Mouse (Mus musculus) liver, embryonic 12.5 days (tissue): ENCODE data around the gene Ppara. TPM values are rescaled to one million over a fixed set of nuclear protein-coding genes. Genes with fewer than 3 reads are reported as not detected.
A peak's percentile ranks its signal among the peaks of the same experiment; 100 is the strongest.

ENCODE experiments used
- ATAC-seq: fragments of 200-750 bp; cut with Nextera tagmentation; 2 replicates; pipeline ENCODE4 v1.8.0; 2017; ENCODE audit warnings: moderate number of reproducible peaks, mild to moderate bottlenecking, moderate library complexity
- H3K27ac ChIP-seq: fragments of 300-500 bp; sonication (generic); 2 replicates; pipeline ENCODE4 v1.5.1; 2016; ENCODE audit warnings: mild to moderate bottlenecking
- H3K27me3 ChIP-seq: fragments of 300-500 bp; sonication (generic); replicated peaks from 2 replicates; pipeline ENCODE4 v1.6.1; 2016; ENCODE audit warnings: mild to moderate bottlenecking, moderate library complexity
- H3K36me3 ChIP-seq: fragments of 300-500 bp; sonication (generic); 2 replicates; pipeline ENCODE4 v1.6.1; 2016; ENCODE audit warnings: mild to moderate bottlenecking, moderate library complexity
- H3K4me1 ChIP-seq: fragments of 300-500 bp; sonication (generic); 2 replicates; pipeline ENCODE4 v1.6.1; 2016
- H3K4me2 ChIP-seq: fragments of 300-500 bp; sonication (generic); 2 replicates; pipeline ENCODE4 v1.6.1; 2016; ENCODE audit warnings: mild to moderate bottlenecking, moderate library complexity
- H3K4me3 ChIP-seq: fragments of 300-500 bp; sonication (generic); 2 replicates; pipeline ENCODE4 v1.5.1; 2016; ENCODE audit warnings: mild to moderate bottlenecking, moderate library complexity
- H3K9ac ChIP-seq: fragments of 300-500 bp; sonication (generic); 2 replicates; pipeline ENCODE4 v1.6.1; 2016; ENCODE audit warnings: mild to moderate bottlenecking, moderate library complexity
- H3K9me3 ChIP-seq: fragments of 300-500 bp; sonication (generic); replicated peaks from 2 replicates; pipeline ENCODE4 v1.6.1; 2016; ENCODE audit warnings: mild to moderate bottlenecking, moderate library complexity
- WGBS: fragments of 180-500 bp; shearing (Covaris S2); methylation state at CpG from one replicate; pipeline ENCODE4 v1.1.7; 2016; ENCODE audit not compliant: insufficient replicate concordance; 5-methylcytosine and 5-hydroxymethylcytosine counted together
- microRNA counts: library from miRNA; unstranded; fragments of <30 nt; microRNA quantifications from one replicate; lab custom pipeline; 2017
- microRNA-seq: library from miRNA; unstranded; fragments of <30 nt; microRNA quantifications from one replicate; pipeline ENCODE4, GENCODE M21; 2017
- polyA plus RNA-seq: library from polyadenylated mRNA; unstranded; fragments of >200 nt; fragmentation: Nextera tagmentation; extraction: Ambion mirVana; gene quantifications from 2 replicates; pipeline ENCODE4 v1.2.1, GENCODE M21; 2016

Ppara gene
- polyA plus RNA-seq, 1 experiment from 2014 or later: 5.7 TPM

DNA sequence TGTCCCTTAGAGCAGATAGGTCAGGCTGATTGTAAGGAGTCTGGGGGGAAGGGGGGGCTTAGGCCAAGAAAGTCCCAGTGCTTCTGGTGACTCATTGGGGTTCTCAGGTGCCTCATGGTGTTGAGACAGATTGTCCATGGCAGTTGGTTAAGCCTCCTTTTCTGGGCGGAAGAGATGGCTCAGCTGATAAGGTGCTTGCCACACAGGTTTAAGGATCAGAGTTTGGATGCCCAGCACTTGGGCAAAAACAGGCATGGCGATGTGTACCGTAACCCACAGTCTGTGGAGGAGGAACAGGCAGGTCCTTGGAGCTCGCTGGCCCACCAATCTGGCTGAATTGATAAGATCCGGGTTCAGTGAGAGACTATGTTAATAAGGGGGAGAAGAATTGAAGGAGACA, 102.1 kb downstream of the Ppara start:
- Histone ChIP-seq H3K4me1 (peaks cover 30% of the 10 kb centered on the region), H3K27ac (no peak overlapping the region), H3K9me3 (no peaks in the 10 kb centered on the region), H3K9ac (no peak overlapping the region), H3K4me2 (no peak overlapping the region), H3K4me3 (no peak overlapping the region), H3K27me3 (no peaks in the 10 kb centered on the region), H3K36me3 (0 out of 2 replicates have a peak, but pooled peaks cover 4% of the 10 kb centered on the region)
- WGBS: 69% methylated on average over 5 of the region's 5 CpGs
- no peak for ATAC-seq

DNA sequence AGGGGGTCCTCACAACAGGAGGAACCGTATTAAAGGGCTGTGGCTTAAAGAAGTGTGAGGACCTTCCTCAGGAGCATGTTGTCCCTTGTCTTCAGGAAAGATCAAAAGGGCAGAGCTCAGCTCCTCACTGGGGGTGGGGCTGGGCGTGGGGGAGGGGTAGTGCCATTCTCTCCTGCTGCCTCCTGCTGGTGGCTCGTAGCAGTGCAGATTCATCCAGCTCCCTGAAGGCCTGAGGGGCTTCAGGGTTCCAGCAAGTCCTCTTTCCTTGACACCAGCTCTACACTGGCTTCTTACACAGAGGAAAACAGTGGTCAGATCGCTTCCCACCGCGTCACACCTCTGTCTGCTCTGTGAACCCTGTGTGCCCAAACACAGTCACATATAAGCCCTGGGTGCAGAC, 106.2 kb downstream of the Ppara start:
- Histone ChIP-seq H3K27me3 (no peaks in the 10 kb centered on the region), H3K4me3 (no peak overlapping the region), H3K9me3 (no peaks in the 10 kb centered on the region), H3K4me2 (no peak overlapping the region), H3K9ac (no peak overlapping the region), H3K4me1 (peaks cover 18% of the 10 kb centered on the region), H3K27ac (no peak overlapping the region), H3K36me3 (0 out of 2 replicates have a peak, but pooled peaks cover 8% of the 10 kb centered on the region)
- WGBS: 37% methylated on average over 6 of the region's 6 CpGs
- ATAC-seq: no peak; the same call in 1 of the 2 replicates

DNA sequence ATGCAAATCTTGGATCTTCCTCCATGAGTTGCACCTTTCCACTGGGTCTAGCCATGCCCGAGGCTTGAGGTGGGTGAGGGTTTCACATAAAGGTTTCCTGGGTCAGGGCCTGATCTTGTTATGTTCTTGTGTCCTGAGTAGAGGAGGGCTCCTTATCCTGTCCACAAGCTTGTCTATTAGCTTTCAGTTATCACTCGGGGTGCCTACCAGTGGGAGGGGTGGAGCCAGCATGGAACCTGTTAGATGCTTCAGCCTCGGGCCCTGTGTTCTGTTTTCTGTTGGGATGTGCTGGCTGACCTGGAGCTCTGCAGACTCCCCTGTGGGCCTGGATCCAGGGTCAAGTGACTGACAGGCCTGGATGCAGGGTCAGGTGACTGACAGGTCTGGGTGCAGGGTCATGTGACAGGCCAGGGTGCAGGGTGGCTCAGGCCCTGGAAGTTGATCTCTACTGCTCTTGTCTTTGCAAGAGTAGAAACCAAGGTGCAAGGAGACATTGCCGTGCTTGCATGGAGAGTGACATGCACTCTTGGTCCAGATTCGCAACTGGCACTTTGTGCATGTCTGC, 107.1 kb downstream of the Ppara start:
- no peak overlapping the region for H3K9ac ChIP-seq
- H3K4me3 ChIP-seq: no peak overlapping the region
- H3K4me2 ChIP-seq: no peak overlapping the region
- ATAC-seq: peak; percentile 53
- no peaks in the 10 kb centered on the region for H3K9me3 ChIP-seq
- no peaks in the 10 kb centered on the region for H3K27me3 ChIP-seq
- WGBS: 59% methylated on average over 5 of the region's 5 CpGs
- no peak overlapping the region for H3K27ac ChIP-seq
- H3K4me1 ChIP-seq: peaks cover 18% of the 10 kb centered on the region
- H3K36me3 ChIP-seq: 0 out of 2 replicates have a peak, but pooled peaks cover 8% of the 10 kb centered on the region

- Histone ChIP-seq H3K9me3 (no peaks in the 10 kb centered on the region), H3K9ac (no peak overlapping the region), H3K36me3 (0 out of 2 replicates have a peak, but pooled peaks cover 8% of the 10 kb centered on the region), H3K27ac (no peak overlapping the region), H3K4me1 (peaks cover 18% of the 10 kb centered on the region), H3K4me3 (no peak overlapping the region), H3K27me3 (no peaks in the 10 kb centered on the region), H3K4me2 (no peak overlapping the region)
- no peak for ATAC-seq
Measured at GRCm38 (mm10) chr15:85845071-85845470, 110.3 kb downstream of the Ppara start.

DNA sequence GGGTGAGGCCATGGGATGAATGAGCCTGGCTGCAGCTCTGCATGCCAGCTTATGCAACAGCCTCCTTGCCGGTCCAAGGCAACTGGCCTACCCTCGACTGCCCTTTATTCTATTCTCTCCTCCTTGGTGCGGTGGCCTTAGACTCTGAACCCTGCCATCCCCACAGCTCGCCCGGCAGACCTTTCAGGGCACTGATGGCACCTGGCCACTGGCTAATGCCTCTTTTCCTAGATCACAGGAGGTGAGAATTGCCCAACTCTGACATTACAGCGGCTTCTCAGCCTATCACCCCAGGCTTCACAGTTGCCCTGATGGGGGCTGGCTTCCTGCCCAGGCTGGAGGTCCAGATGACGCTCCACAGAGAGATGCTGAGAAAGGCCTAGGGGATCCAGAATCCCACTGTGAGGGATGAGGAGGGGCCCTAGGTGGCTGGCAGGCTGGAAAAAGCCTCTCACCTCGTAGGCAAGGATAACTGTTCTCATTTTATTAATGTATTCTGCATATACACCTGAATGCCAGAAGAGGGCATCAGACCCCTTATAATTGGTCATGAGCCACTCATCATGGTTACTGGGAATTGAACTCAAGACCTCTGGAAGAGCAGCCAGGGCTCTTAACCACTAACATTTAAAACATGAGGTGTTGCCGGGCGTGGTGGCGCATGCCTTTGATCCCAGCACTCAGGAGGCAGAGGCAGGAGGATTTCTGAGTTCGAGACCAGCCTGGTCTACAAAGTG, 117.0 kb downstream of the Ppara start:
- H3K9ac ChIP-seq: no peak overlapping the region
- 66% methylated on average over 12 of the region's 12 CpGs for WGBS
- H3K36me3 ChIP-seq: 0 out of 2 replicates have a peak, but pooled peaks cover 4% of the 10 kb centered on the region
- H3K27me3 ChIP-seq: no peaks in the 10 kb centered on the region
- no peaks in the 10 kb centered on the region for H3K4me1 ChIP-seq
- no peak overlapping the region for H3K27ac ChIP-seq
- no peaks in the 10 kb centered on the region for H3K9me3 ChIP-seq
- no peak overlapping the region for H3K4me2 ChIP-seq
- H3K4me3 ChIP-seq: no peak overlapping the region
- no peak for ATAC-seq

MicroRNAs within 50 kb of the gene (microRNA counts, 519-probe panel; counts per million panel counts)
- 3,323 counts per million, percentile 75 among the panel's probes with 10 or more counts for microRNA mmu-let-7b (lab: Ali Mortazavi, UCI)
- microRNA mmu-let-7c (lab: Ali Mortazavi, UCI): 4,378 counts per million, percentile 80 among the panel's probes with 10 or more counts

Small RNA genes lying within 50 kb of the gene (microRNA-seq; reads per million reads assigned to microRNA genes)
- 280 reads per million, percentile 60 among the genes with 10 or more reads in this experiment for gene Mirlet7b
- 4.6 reads per million, percentile 7 among the genes with 10 or more reads in this experiment for gene Mirlet7c-2

Other genes with a start within 250 kb of the Ppara start
- not detected in 2 replicates for gene 7530416G11Rik, start 231.8 kb upstream of the Ppara start, polyA plus RNA-seq
- gene Wnt7b, start 152.5 kb upstream of the Ppara start, polyA plus RNA-seq: 0.38 and 0.56 TPM in 2 replicates
- 28.6 and 29.4 TPM in 2 replicates for gene Cdpf1, start 76.7 kb downstream of the Ppara start, polyA plus RNA-seq
- 0.07 and 0.12 TPM in 2 replicates for gene Pkdrej, start 86.8 kb downstream of the Ppara start, polyA plus RNA-seq
- 5.2 and 6.0 TPM in 2 replicates for gene Ttc38, start 97.3 kb downstream of the Ppara start, polyA plus RNA-seq
- 34.4 and 35.3 TPM in 2 replicates for gene Gtse1, start 124.8 kb downstream of the Ppara start, polyA plus RNA-seq
- gene Trmu, start 144.3 kb downstream of the Ppara start, polyA plus RNA-seq: 21.8 and 22.1 TPM in 2 replicates